Mouse (Mus musculus) limb, embryonic 15.5 days (tissue): ENCODE data around the gene Tmem115. TPM values are rescaled to one million over a fixed set of nuclear protein-coding genes. Genes with fewer than 3 reads are reported as not detected.

ENCODE experiments used
- ATAC-seq: fragments of 200-750 bp; cut with Nextera tagmentation; 2 replicates; pipeline ENCODE4 v1.8.0; 2017; ENCODE audit warnings: low read depth, moderate TSS enrichment; ENCODE audit not compliant: insufficient number of reproducible peaks, low FRiP score, low TSS enrichment
- H3K27ac ChIP-seq: fragments of 300-500 bp; sonication (generic); 2 replicates; pipeline ENCODE4 v1.5.1; 2015; ENCODE audit warnings: moderate library complexity, mild to moderate bottlenecking, inconsistent platforms
- H3K27me3 ChIP-seq: fragments of 300-500 bp; sonication (generic); 2 replicates; pipeline ENCODE4 v1.6.1; 2015; ENCODE audit warnings: inconsistent platforms
- H3K36me3 ChIP-seq: fragments of 300-500 bp; sonication (generic); 2 replicates; pipeline ENCODE4 v1.6.1; 2015; ENCODE audit warnings: inconsistent platforms
- H3K4me1 ChIP-seq: fragments of 300-500 bp; sonication (generic); 2 replicates; pipeline ENCODE4 v1.6.1; 2015; ENCODE audit warnings: inconsistent platforms
- H3K4me2 ChIP-seq: fragments of 300-500 bp; sonication (generic); 2 replicates; pipeline ENCODE4 v1.6.1; 2015; ENCODE audit warnings: mild to moderate bottlenecking, inconsistent platforms
- H3K4me3 ChIP-seq: fragments of 300-500 bp; sonication (generic); 2 replicates; pipeline ENCODE4 v1.5.1; 2015; ENCODE audit warnings: mild to moderate bottlenecking, inconsistent platforms
- H3K9ac ChIP-seq: fragments of 300-500 bp; sonication (generic); 2 replicates; pipeline ENCODE4 v1.6.1; 2015; ENCODE audit warnings: inconsistent platforms
- H3K9me3 ChIP-seq: fragments of 300-500 bp; sonication (generic); 2 replicates; pipeline ENCODE4 v1.6.1; 2016; ENCODE audit warnings: inconsistent platforms
- WGBS: fragments of 180-500 bp; shearing (Covaris S2); methylation state at CpG from one replicate; pipeline ENCODE4 v1.1.7; 2015; 5-methylcytosine and 5-hydroxymethylcytosine counted together
- polyA plus RNA-seq: library from polyadenylated mRNA; unstranded; fragments of >200 nt; fragmentation: Nextera tagmentation; extraction: Ambion mirVana; gene quantifications from 2 replicates; pipeline ENCODE4 v1.2.1, GENCODE M21; 2015

Tmem115 gene
- polyA plus RNA-seq, 1 experiment from 2014 or later: 51.8 TPM

DNA sequence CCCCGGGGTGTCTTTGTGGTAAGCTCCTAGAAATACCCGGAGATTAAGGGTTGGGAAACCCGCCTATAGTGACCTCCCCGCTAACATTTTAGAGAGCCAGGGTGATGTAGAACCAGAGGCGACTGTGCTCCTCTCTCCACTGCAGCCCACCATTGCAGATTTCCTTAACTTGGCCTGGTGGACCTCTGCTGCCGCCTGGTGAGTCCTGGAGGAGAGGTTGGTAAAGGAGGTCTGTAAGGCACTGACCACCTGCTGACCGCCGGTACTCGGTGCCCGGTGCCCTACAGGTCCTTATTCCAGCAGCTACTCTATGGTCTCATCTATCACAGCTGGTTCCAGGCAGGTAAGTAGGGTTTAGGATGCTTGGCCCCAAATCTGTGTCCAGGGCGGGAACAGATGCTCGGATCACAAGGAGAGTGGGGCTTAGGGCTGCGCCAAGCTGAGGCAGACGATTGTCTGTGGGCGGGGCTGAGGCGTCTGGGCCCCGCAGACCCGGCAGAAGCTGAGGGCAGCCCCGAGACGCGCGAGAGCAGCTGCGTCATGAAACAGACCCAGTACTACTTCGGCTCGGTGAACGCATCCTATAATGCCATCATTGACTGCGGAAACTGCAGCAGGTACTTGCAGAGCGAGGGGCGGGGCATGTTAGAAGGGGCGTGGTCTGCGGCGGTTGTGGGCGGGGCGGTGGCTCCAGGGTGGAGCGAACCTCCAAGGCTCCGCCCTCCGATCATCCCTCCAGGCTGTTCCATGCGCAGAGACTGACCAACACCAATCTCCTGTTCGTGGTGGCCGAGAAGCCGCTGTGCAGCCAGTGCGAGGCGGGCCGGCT lies 7.3 kb upstream of the Tmem115 start:
- Histone ChIP-seq H3K4me1 (peaks cover 24% of the 10 kb centered on the region), H3K27ac (no peak overlapping the region), H3K27me3 (peaks cover 43% of the 10 kb centered on the region), H3K36me3 (no peaks in the 10 kb centered on the region), H3K9ac (no peak overlapping the region), H3K9me3 (no peaks in the 10 kb centered on the region), H3K4me3 (peak overlapping the region; percentile 36), H3K4me2 (peak overlapping the region; percentile 67)
- 5% methylated on average over 44 of the region's 44 CpGs for WGBS
- ATAC-seq: 0 out of 2 replicates have a peak, but pooled peaks have one; percentile 16

DNA sequence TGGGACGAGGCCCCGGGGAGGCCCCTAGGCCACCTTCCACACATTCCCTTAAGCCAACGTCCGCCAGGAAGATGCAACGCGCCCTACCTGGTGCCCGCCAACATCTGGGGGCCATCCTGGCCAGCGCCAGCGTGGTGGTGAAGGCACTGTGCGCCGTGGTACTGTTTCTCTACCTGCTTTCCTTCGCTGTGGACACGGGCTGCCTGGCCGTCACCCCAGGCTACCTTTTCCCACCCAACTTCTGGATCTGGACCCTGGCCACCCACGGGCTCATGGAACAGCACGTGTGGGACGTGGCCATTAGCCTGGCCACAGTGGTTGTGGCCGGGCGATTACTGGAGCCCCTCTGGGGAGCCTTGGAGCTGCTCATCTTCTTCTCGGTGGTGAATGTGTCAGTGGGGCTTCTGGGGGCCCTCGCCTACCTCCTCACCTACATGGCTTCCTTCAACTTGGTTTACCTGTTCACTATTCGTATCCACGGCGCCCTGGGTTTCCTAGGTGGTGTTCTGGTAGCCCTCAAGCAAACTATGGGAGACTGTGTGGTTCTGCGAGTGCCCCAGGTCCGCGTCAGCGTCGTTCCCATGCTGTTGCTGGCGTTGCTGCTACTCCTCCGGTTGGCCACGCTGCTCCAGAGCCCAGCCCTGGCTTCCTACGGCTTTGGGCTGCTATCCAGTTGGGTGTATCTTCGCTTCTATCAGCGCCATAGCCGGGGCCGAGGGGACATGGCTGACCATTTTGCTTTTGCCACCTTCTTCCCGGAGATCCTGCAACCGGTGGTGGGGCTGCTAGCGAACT lies 860 bp downstream of the Tmem115 start:
- H3K4me1 ChIP-seq: peaks cover 29% of the 10 kb centered on the region
- no peak for ATAC-seq
- under 1% methylated on average over 40 of the region's 40 CpGs for WGBS
- H3K27ac ChIP-seq: peak overlapping the region; percentile 93
- no peaks in the 10 kb centered on the region for H3K9me3 ChIP-seq
- H3K27me3 ChIP-seq: peaks cover under 1% of the 10 kb centered on the region; the same call in 1 of the 2 replicates
- peaks cover 23% of the 10 kb centered on the region for H3K36me3 ChIP-seq
- H3K4me2 ChIP-seq: peak overlapping the region; percentile 81
- peak overlapping the region; percentile 81 for H3K4me3 ChIP-seq
- peak overlapping the region; percentile 77 for H3K9ac ChIP-seq

DNA sequence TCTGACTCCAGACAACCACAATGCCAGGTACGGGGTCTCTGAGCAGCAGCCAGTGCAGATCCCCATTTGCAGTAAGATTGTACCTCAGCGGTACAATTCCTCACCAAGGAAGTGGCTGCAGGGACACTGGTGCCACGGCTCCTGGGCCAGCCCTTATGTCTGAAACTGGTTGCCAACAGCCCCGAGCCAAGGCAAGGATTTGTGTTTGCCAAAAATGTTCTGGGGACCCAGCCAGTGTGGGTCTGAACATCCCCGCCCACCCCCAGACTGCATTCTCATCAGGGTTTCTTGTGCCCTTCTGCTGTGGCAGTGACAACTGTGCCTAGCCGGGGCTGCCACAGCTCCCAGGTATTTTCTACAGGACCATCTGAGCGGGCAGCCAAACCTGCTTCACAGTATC lies 4.5 kb downstream of the Tmem115 start:
- Histone ChIP-seq H3K4me3 (no peak overlapping the region), H3K9me3 (no peaks in the 10 kb centered on the region), H3K4me2 (no peak overlapping the region), H3K36me3 (peaks cover 31% of the 10 kb centered on the region), H3K27ac (no peak overlapping the region), H3K27me3 (no peaks in the 10 kb centered on the region), H3K9ac (no peak overlapping the region), H3K4me1 (peaks cover 53% of the 10 kb centered on the region)
- ATAC-seq: no peak
- 88% methylated on average over 7 of the region's 7 CpGs for WGBS

DNA sequence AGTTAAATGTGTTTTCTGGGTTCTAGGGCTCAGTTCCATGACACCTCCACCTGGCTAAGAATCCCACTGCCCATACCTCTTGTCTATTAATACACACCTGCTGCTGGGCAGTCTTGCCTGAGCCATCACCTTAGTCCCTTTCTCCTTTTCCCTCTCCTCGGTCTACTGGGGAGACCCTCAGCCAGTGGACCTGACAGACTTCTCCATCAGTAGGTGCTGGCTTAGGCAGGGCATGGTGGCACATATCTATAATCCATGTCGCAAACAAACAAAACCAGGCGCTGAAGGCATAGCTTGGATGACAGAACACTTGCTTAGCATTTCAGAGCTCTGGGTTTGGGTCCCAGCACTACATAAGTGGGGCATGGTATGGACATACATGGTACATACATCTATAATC lies 5.0 kb downstream of the Tmem115 start:
- WGBS: 96% methylated on average over 3 of the region's 3 CpGs
- no peaks in the 10 kb centered on the region for H3K27me3 ChIP-seq
- peaks cover 49% of the 10 kb centered on the region for H3K4me1 ChIP-seq
- no peaks in the 10 kb centered on the region for H3K9me3 ChIP-seq
- no peak overlapping the region for H3K4me2 ChIP-seq
- H3K36me3 ChIP-seq: peaks cover 36% of the 10 kb centered on the region
- ATAC-seq: no peak
- no peak overlapping the region for H3K27ac ChIP-seq
- H3K9ac ChIP-seq: no peak overlapping the region
- no peak overlapping the region for H3K4me3 ChIP-seq

DNA sequence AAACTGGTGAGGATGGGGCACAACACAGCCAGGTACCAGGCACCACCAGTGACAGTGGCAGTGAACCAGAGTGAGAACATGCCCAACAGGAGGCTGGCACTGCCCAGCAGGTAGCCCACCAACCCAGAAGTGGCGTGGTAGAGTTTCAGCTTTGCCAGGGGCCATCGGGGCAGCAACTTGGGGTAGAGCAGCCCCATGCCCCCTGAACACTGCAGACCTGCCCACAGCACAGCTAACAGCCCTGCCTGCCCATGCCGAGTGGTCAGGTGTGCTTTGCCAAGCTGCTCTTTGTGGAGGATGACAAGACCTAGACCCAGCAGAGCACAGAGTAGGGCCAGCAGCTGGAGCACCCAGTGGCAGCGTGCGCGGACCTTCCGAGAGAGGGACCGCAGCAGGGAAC lies 6.2 kb downstream of the Tmem115 start:
- no peak for ATAC-seq
- Histone ChIP-seq H3K36me3 (peaks cover 47% of the 10 kb centered on the region), H3K27ac (no peak overlapping the region), H3K4me2 (no peak overlapping the region), H3K9ac (no peak overlapping the region), H3K9me3 (no peaks in the 10 kb centered on the region), H3K4me3 (no peak overlapping the region), H3K27me3 (no peaks in the 10 kb centered on the region), H3K4me1 (peaks cover 52% of the 10 kb centered on the region)
- WGBS: 96% methylated on average over 8 of the region's 8 CpGs

DNA sequence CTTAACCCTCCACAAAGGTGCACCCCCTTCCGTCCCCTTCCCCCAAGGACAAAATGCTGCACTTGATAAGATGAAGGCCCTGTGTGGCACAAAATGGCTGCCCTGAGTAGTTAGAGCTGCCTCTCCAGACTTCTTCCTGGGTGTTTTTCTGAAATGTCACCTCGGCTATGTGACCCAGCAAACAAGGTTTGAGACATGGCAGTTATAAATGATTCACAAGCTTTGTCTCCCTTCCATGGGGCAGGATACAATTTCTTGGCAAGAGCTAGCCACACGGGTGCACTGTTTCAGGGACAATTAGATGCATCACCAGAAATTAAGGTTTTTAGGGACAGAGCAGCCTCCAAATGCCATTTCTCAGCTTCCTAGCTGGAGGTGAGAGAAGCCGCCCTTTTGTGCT lies 6.7 kb downstream of the Tmem115 start:
- H3K36me3 ChIP-seq: peaks cover 52% of the 10 kb centered on the region
- H3K4me2 ChIP-seq: no peak overlapping the region
- peaks cover 52% of the 10 kb centered on the region for H3K4me1 ChIP-seq
- H3K27me3 ChIP-seq: no peaks in the 10 kb centered on the region
- H3K9me3 ChIP-seq: no peaks in the 10 kb centered on the region
- ATAC-seq: no peak
- no peak overlapping the region for H3K27ac ChIP-seq
- WGBS: 69% methylated on average over 4 of the region's 4 CpGs
- no peak overlapping the region for H3K4me3 ChIP-seq
- no peak overlapping the region for H3K9ac ChIP-seq

- peak overlapping the region; percentile 76 for H3K4me3 ChIP-seq
- H3K4me2 ChIP-seq: peak overlapping the region; percentile 93
- H3K9me3 ChIP-seq: no peaks in the 10 kb centered on the region
- peaks cover 53% of the 10 kb centered on the region for H3K36me3 ChIP-seq
- no peak overlapping the region for H3K9ac ChIP-seq
- H3K4me1 ChIP-seq: peaks cover 50% of the 10 kb centered on the region
- no peaks in the 10 kb centered on the region for H3K27me3 ChIP-seq
- 29% methylated on average over 10 of the region's 10 CpGs for WGBS
- ATAC-seq: no peak
- 0 out of 2 replicates have a peak overlapping the region, but pooled peaks have one; percentile 77 for H3K27ac ChIP-seq
Observed at GRCm38 (mm10) chr9:107541005-107541404, 7.3 kb downstream of the Tmem115 start.

DNA sequence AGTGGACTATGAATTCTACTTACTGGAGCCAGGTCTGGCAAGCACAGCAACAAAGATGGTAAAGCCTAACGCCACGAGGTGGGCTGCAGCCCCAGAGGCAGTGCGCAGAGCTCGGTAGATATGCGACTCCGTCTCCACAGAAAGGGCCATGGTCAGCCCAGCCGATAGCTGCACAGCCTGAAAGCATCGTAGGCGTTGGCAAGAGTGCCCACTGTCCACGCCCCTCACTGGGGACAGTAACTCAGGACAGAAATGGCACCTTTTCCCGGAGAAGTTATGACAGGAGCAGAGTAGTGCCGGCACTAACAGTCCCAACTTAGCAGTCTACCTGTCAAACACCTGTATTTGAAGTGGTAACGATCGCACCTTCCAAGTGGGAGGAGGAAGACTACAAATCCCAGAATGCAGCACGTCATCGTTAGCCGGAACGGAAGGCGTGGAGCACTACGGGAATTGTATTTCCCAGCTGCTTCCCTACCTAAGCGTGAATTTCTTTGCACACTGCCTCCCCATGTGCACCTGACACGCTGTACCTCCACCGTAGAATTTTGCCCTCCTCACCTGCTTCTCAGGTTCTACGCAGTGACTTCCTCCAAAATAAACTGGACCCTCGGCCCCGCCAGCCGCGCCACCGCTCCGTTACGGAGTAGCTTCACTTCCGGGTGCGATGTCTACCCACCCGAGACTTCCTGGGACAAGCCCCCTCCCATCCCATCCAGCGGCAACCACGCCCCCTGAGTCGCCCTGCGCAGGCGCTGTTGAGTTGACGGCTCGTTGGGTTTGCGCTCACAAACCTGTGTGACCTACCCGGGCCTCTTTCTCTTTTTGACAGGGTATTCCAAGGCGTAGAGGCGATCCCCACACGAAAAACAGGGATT lies 8.0 kb downstream of the Tmem115 start, which contains the start of the genes Cyb561d2 and Nprl2:
Cyb561d2 (minus strand) TSS at position 720 of the 878 bp plus-strand sequence.
Nprl2 (plus strand) TSS at position 753 of the 878 bp plus-strand sequence.
- peak within 1 kb of the TSS; percentile 76 for H3K4me3 ChIP-seq
- no peaks in the 10 kb centered on the region for H3K27me3 ChIP-seq
- WGBS: under 1% methylated on average over 46 of the region's 46 CpGs
- H3K9ac ChIP-seq: peak within 1 kb of the TSS; percentile 57
- H3K4me2 ChIP-seq: peak within 1 kb of the TSS; percentile 93
- peak within 1 kb of the TSS; percentile 77 for H3K27ac ChIP-seq
- peaks cover 53% of the 10 kb centered on the region for H3K36me3 ChIP-seq
- ATAC-seq: peak; percentile 86
- no peaks in the 10 kb centered on the region for H3K9me3 ChIP-seq
- H3K4me1 ChIP-seq: peaks cover 47% of the 10 kb centered on the region

DNA sequence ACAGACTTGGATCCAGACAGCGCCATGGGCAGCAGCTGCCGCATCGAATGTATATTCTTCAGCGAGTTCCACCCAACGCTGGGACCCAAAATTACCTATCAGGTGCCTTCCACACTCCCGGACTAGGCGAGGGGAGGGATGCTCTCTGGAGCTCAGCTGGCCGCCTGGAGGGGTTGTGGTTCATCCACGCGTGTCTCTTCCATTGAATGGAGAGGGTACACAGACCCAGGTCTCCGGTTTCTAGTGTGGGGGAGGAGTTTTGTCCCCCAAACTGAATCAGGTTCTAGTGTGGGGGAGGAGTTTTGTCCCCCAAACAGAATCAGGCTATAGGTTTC lies 8.6 kb downstream of the Tmem115 start:
- peak overlapping the region; percentile 76 for H3K4me3 ChIP-seq
- peak overlapping the region; percentile 63 for H3K27ac ChIP-seq
- no peak for ATAC-seq
- peaks cover 52% of the 10 kb centered on the region for H3K36me3 ChIP-seq
- H3K4me2 ChIP-seq: peak overlapping the region; percentile 93
- H3K9ac ChIP-seq: peak overlapping the region; percentile 57
- peaks cover 47% of the 10 kb centered on the region for H3K4me1 ChIP-seq
- no peaks in the 10 kb centered on the region for H3K27me3 ChIP-seq
- WGBS: 1% methylated on average over 11 of the region's 11 CpGs
- no peaks in the 10 kb centered on the region for H3K9me3 ChIP-seq

- Histone ChIP-seq H3K4me3 (peak overlapping the region; percentile 76), H3K4me2 (peak overlapping the region; percentile 93), H3K36me3 (peaks cover 48% of the 10 kb centered on the region), H3K27ac (no peak overlapping the region), H3K9me3 (no peaks in the 10 kb centered on the region), H3K9ac (no peak overlapping the region), H3K4me1 (peaks cover 49% of the 10 kb centered on the region), H3K27me3 (no peaks in the 10 kb centered on the region)
- no peak for ATAC-seq
- WGBS: 41% methylated on average over 8 of the region's 8 CpGs
Observed at GRCm38 (mm10) chr9:107542721-107543120, 9.0 kb downstream of the Tmem115 start.

GRCm38 (mm10) chr9:107543299-107543698 lies 9.6 kb downstream of the Tmem115 start:
- no peak overlapping the region for H3K9ac ChIP-seq
- no peak for ATAC-seq
- peaks cover 51% of the 10 kb centered on the region for H3K4me1 ChIP-seq
- H3K36me3 ChIP-seq: peaks cover 42% of the 10 kb centered on the region
- H3K27ac ChIP-seq: no peak overlapping the region
- WGBS: 80% methylated on average over 11 of the region's 11 CpGs
- no peaks in the 10 kb centered on the region for H3K9me3 ChIP-seq
- no peak overlapping the region for H3K4me3 ChIP-seq
- no peak overlapping the region for H3K4me2 ChIP-seq
- H3K27me3 ChIP-seq: no peaks in the 10 kb centered on the region
